Mouse (Mus musculus): ENCODE results near the gene Tmprss11a.

The Tmprss11a gene

GRCm38 (mm10) chr5:86468890-86469289 is at the start of gene Tmprss11a:
Tmprss11a (minus strand) TSS chr5:86468990.
- DNase-seq (ENCODE audit: low spot score in 2 of 2): no peak

- DNase-seq (ENCODE audit: low spot score in 2 of 2): no peak
Observed at GRCm38 (mm10) chr5:86518500-86518899, 49.7 kb upstream of the Tmprss11a start, which contains the start of gene Tmprss11g. Tmprss11g (minus strand) TSS chr5:86518600.

GRCm38 (mm10) chr5:86511538-86511937 is 42.7 kb upstream of the Tmprss11a start:
- no peak for DNase-seq (ENCODE audit: low spot score in 2 of 2)

- DNase-seq (ENCODE audit: low spot score in 2 of 2): no peak
Observed at GRCm38 (mm10) chr5:86493453-86493852, 24.7 kb upstream of the Tmprss11a start.

GRCm38 (mm10) chr5:86482562-86482961 is 13.8 kb upstream of the Tmprss11a start:
- no peak for DNase-seq (ENCODE audit: low spot score in 2 of 2)

- DNase-seq (ENCODE audit: low spot score in 2 of 2): no peak
Observed at GRCm38 (mm10) chr5:86482031-86482430, 13.2 kb upstream of the Tmprss11a start.

- DNase-seq (ENCODE audit: low spot score in 2 of 2): no peak
Observed at GRCm38 (mm10) chr5:86473859-86474258, 5.1 kb upstream of the Tmprss11a start.

- no peak for DNase-seq (ENCODE audit: low spot score in 2 of 2)
Observed at GRCm38 (mm10) chr5:86439306-86439705, 29.5 kb downstream of the Tmprss11a start.

- no peak for DNase-seq (ENCODE audit: low spot score in 2 of 2)
Observed at GRCm38 (mm10) chr5:86438548-86438947, 30.2 kb downstream of the Tmprss11a start.

GRCm38 (mm10) chr5:86432697-86433096 is 36.1 kb downstream of the Tmprss11a start:
- no peak for DNase-seq (ENCODE audit: low spot score in 2 of 2)

GRCm38 (mm10) chr5:86431096-86431495 is 37.7 kb downstream of the Tmprss11a start:
- DNase-seq (ENCODE audit: low spot score in 2 of 2): no peak

GRCm38 (mm10) chr5:86421323-86422028 is 47.3 kb downstream of the Tmprss11a start:
- DNase-seq (ENCODE audit: low spot score in 2 of 2): no peak

- DNase-seq (ENCODE audit: low spot score in 2 of 2): no peak
Observed at GRCm38 (mm10) chr5:86419494-86419893, 49.3 kb downstream of the Tmprss11a start.

GRCm38 (mm10) chr5:86414280-86414679 is 54.5 kb downstream of the Tmprss11a start:
- DNase-seq (ENCODE audit: low spot score in 2 of 2): no peak

- DNase-seq (ENCODE audit: low spot score in 2 of 2): no peak
Observed at GRCm38 (mm10) chr5:86410815-86411214, 58.0 kb downstream of the Tmprss11a start.

GRCm38 (mm10) chr5:86407941-86408340 is 60.8 kb downstream of the Tmprss11a start:
- DNase-seq (ENCODE audit: low spot score in 2 of 2): no peak

- DNase-seq (ENCODE audit: low spot score in 2 of 2): no peak
Observed at GRCm38 (mm10) chr5:86407191-86407590, 61.6 kb downstream of the Tmprss11a start.

GRCm38 (mm10) chr5:86373320-86373719 is 95.5 kb downstream of the Tmprss11a start, which contains the start of gene Tmprss11d:
Tmprss11d (minus strand) TSS chr5:86373420.
- no peak for DNase-seq (ENCODE audit: low spot score in 2 of 2)
